Mouse (Mus musculus) heart, embryonic 16.5 days (tissue): Measurements from ENCODE around the gene Lrrc8d. TPM values are rescaled to one million over a fixed set of nuclear protein-coding genes. Genes with fewer than 3 reads are reported as not detected.
A peak's percentile ranks its signal among the peaks of the same experiment; 100 is the strongest.

Experiments used
- ATAC-seq: fragments of 200-750 bp; cut with Nextera tagmentation; replicated peaks from 2 replicates; pipeline ENCODE4 v1.8.0; 2017; ENCODE audit warnings: moderate number of reproducible peaks; ENCODE audit not compliant: insufficient read depth, low FRiP score; ENCODE audit errors: extremely low read depth
- H3K27ac ChIP-seq: fragments of 300-500 bp; sonication (generic); 2 replicates; pipeline ENCODE4 v1.5.1; 2014; ENCODE audit warnings: mild to moderate bottlenecking, low read length, control low read depth, moderate library complexity
- H3K27me3 ChIP-seq: fragments of 300-500 bp; sonication (generic); 2 replicates; pipeline ENCODE4 v1.6.1; 2014; ENCODE audit warnings: low read length, mixed read lengths; ENCODE audit not compliant: control insufficient read depth, insufficient read depth
- H3K36me3 ChIP-seq: fragments of 300-500 bp; sonication (generic); 2 replicates; pipeline ENCODE4 v1.6.1; 2014; ENCODE audit not compliant: control insufficient read depth, insufficient read depth
- H3K4me1 ChIP-seq: fragments of 300-500 bp; sonication (generic); 2 replicates; pipeline ENCODE4 v1.6.1; 2014; ENCODE audit warnings: low read length, mixed read lengths; ENCODE audit not compliant: control insufficient read depth, insufficient read depth
- H3K4me2 ChIP-seq: fragments of 300-500 bp; sonication (generic); 2 replicates; pipeline ENCODE4 v1.6.1; 2014; ENCODE audit warnings: low read depth, mild to moderate bottlenecking, control low read depth, low read length
- H3K4me3 ChIP-seq: fragments of 300-500 bp; sonication (generic); 2 replicates; pipeline ENCODE4 v1.5.1; 2014; ENCODE audit warnings: mild to moderate bottlenecking, control low read depth, low read length
- H3K9ac ChIP-seq: fragments of 300-500 bp; sonication (generic); 2 replicates; pipeline ENCODE4 v1.6.1; 2014; ENCODE audit warnings: low read length, control low read depth
- H3K9me3 ChIP-seq: fragments of 300-500 bp; sonication (generic); replicated peaks from 2 replicates; pipeline ENCODE4 v1.6.1; 2016; ENCODE audit warnings: low read length; ENCODE audit not compliant: control insufficient read depth
- WGBS: fragments of 180-500 bp; shearing (Covaris S2); extraction: QIAGEN DNeasy Blood & Tissue Kit; methylation state at CpG from one replicate; pipeline ENCODE4 v1.1.7; 2014; 5-methylcytosine and 5-hydroxymethylcytosine counted together
- polyA plus RNA-seq: library from polyadenylated mRNA; unstranded; fragments of >200 nt; fragmentation: Nextera tagmentation; extraction: Ambion mirVana; gene quantifications from 2 replicates; pipeline ENCODE4 v1.2.1, GENCODE M21; 2015

The Lrrc8d gene
- polyA plus RNA-seq, 1 experiment from 2014 or later: 8.3 TPM

DNA sequence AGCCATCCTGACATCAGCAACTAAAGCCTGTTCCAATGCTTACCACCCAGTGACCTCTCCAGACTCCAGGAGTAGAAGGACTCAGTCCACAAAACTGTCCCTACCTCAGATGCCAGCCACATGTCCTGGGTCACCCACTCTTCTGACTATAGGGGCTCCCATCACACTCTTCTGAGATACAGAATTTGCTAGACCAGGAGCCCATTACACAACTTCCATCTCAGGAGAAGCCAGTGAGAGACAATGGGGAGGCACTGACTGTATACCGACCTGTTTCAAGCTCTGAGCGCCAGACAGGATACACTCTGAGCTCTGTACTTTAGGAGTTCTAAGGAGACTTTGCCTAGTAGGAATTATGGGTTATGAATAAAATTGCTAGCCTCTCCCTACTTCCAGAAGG lies 30.7 kb upstream of the Lrrc8d start:
- H3K36me3 ChIP-seq: no peaks in the 10 kb centered on the region
- no peaks in the 10 kb centered on the region for H3K4me1 ChIP-seq
- 94% methylated on average over 2 of the region's 2 CpGs for WGBS
- H3K4me3 ChIP-seq: no peak overlapping the region
- H3K27me3 ChIP-seq: no peaks in the 10 kb centered on the region
- H3K9ac ChIP-seq: no peak overlapping the region
- no peaks in the 10 kb centered on the region for H3K9me3 ChIP-seq
- H3K27ac ChIP-seq: no peak overlapping the region
- no peak overlapping the region for H3K4me2 ChIP-seq
- ATAC-seq: no peak

DNA sequence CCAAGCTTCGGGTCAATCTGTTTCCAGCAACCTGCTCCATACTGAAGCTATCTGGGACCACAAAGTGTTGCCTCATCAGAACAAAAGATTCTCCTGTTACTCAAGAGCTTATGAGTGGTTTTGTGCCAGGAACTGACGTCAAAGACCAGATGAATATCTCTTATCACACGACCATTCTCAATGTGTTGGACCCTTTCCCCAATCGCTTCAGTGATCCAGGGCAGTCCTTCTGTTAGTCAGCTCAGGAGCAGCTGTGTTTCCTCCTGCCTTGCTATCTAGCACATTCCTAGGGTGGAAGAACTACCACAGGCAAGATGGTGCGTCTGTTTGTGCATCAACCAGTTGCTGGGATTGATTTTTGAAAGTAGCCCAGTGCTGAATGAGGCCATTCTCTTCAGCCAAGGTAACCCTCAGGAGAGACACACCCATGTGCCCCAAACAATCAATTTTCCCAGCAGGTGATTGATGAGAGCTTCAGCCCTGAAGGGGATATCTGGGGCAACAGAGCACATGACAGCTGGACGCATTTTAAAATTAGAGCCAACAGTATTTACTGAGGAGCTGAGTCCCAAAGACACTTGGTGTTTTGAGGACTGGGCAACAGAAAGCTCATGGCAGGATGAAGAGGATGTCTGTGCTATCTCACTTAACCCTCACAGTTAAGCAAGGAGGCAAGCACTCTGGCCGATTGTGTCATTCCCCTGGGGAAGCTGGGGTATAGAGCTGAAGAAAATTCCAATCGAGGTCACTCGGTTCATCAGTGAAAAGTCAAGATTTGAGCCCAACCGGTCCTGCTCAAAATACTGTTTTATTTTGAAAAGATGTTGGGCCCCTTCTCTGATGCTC lies 30.0 kb upstream of the Lrrc8d start:
- Histone ChIP-seq H3K4me1 (no peaks in the 10 kb centered on the region), H3K27ac (no peak overlapping the region), H3K9me3 (no peaks in the 10 kb centered on the region), H3K36me3 (no peaks in the 10 kb centered on the region), H3K27me3 (no peaks in the 10 kb centered on the region), H3K4me2 (no peak overlapping the region), H3K4me3 (no peak overlapping the region), H3K9ac (no peak overlapping the region)
- 50% methylated on average over 10 of the region's 10 CpGs for WGBS
- ATAC-seq: no peak

DNA sequence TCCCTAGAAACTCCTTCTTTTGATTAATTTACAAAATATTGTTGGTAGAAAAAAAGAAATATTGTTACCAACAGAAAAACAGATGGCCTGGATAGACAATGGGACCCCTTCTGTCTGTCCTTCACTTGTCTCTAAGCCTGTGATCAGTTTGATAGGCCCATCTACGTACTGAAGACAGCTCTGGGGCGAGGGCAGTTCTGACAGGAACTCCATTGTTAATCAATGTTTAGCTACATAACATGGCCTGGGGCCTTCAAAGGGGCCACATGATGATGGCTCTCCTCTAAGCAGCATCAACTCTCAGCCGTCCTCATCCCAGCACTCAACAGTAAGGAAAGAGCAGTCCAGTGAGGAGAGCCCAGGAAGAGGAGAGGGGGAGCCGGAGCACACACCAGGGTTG lies 27.4 kb upstream of the Lrrc8d start:
- Histone ChIP-seq H3K4me3 (no peak overlapping the region), H3K4me2 (no peak overlapping the region), H3K4me1 (peaks cover 1% of the 10 kb centered on the region), H3K9me3 (no peaks in the 10 kb centered on the region), H3K9ac (no peak overlapping the region), H3K27ac (no peak overlapping the region), H3K36me3 (no peaks in the 10 kb centered on the region), H3K27me3 (no peaks in the 10 kb centered on the region)
- 68% methylated on average over 4 of the region's 4 CpGs for WGBS
- ATAC-seq: no peak

DNA sequence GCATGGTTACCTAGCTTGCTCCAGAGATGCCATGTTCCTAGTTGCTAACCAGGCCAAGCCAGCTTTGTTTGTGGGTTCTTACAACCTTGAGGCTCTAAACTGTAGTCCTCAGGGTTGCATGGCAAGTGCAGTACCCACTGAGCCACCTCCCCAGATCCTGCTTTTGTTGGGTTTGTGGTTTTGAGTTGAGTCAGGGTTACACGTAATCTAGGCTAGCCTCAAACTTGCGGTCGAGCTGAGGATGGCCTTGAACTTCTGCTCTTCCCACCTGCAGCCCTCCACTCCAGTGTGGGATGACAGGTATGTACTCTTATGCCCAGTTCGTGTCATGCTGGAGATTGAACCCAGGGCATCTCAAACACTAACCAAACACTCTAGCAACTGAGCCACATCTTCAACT lies 24.3 kb upstream of the Lrrc8d start:
- no peak for ATAC-seq
- no peaks in the 10 kb centered on the region for H3K9me3 ChIP-seq
- H3K4me1 ChIP-seq: peaks cover 9% of the 10 kb centered on the region
- H3K27ac ChIP-seq: no peak overlapping the region
- no peaks in the 10 kb centered on the region for H3K27me3 ChIP-seq
- 90% methylated on average over 4 of the region's 4 CpGs for WGBS
- no peak overlapping the region for H3K4me2 ChIP-seq
- H3K36me3 ChIP-seq: no peaks in the 10 kb centered on the region
- no peak overlapping the region for H3K9ac ChIP-seq
- no peak overlapping the region for H3K4me3 ChIP-seq

DNA sequence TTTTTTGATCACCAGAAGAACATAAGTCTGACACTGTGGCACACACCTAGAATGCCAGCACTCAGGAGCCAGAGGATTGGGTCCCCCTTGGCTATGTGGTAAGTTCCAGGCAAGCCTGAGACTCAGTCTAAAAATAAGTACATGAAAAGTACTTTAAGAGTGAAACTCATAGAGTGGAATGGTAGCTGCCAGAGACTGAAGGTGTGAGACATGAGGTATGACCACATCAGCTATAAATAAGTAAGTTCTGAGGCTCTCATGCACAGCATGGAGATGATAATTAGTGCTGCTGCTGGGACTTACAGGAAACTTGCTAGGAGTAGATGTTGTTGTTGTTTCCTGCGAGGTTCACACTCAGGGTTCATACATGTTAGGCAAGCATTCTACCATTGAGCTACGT lies 22.7 kb upstream of the Lrrc8d start:
- no peaks in the 10 kb centered on the region for H3K36me3 ChIP-seq
- no peaks in the 10 kb centered on the region for H3K27me3 ChIP-seq
- no peak overlapping the region for H3K4me2 ChIP-seq
- peaks cover 9% of the 10 kb centered on the region for H3K4me1 ChIP-seq
- peak overlapping the region; percentile 77 for H3K27ac ChIP-seq
- WGBS: 53% methylated on average over 2 of the region's 2 CpGs
- peak; percentile 81 for ATAC-seq
- no peak overlapping the region for H3K9ac ChIP-seq
- H3K9me3 ChIP-seq: no peaks in the 10 kb centered on the region
- H3K4me3 ChIP-seq: no peak overlapping the region

DNA sequence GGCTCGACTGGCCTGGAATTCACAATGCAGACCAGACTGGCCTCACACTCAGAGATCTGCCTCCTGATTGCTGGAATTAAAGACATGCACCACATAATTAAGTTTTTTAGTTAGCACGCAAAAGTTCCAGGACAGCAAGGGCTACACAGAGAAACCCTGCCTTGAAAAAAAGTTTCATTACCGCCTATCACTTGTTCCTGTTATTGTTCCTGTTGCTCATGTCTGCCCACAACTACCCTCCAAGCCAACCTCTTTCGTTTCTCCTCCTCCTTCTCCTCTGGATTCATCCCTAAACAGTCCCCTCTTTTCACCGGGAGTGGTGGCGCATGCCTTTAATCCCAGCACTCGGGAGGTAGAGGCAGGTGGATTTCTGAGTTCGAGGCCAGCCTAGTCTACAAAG lies 21.5 kb upstream of the Lrrc8d start:
- 82% methylated on average over 8 of the region's 8 CpGs for WGBS
- no peak overlapping the region for H3K9ac ChIP-seq
- peaks cover 9% of the 10 kb centered on the region for H3K4me1 ChIP-seq
- H3K4me3 ChIP-seq: no peak overlapping the region
- no peaks in the 10 kb centered on the region for H3K36me3 ChIP-seq
- no peak for ATAC-seq
- no peaks in the 10 kb centered on the region for H3K9me3 ChIP-seq
- no peak overlapping the region for H3K27ac ChIP-seq
- H3K27me3 ChIP-seq: no peaks in the 10 kb centered on the region
- no peak overlapping the region for H3K4me2 ChIP-seq

DNA sequence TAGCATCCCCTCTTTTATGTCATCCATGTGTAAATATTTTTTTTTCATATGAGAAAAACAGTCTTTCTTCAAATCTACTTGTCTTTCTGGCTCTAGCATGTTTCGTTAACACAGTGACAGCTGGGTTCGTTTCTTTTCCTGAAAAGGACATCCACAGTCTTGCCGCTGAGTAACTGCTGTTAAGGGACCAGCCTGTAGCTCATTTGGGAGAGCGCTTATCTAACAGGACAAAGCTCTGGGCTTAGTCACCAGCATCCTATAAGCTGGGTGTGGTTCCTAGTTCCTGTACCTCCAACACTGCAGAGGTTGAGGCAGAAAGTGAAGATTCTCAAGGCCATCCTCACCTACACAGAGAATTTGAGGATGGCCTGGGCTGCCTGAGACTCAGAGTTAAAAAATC lies 20.5 kb upstream of the Lrrc8d start:
- Histone ChIP-seq H3K9me3 (no peaks in the 10 kb centered on the region), H3K27ac (no peak overlapping the region), H3K36me3 (no peaks in the 10 kb centered on the region), H3K4me2 (no peak overlapping the region), H3K9ac (no peak overlapping the region), H3K27me3 (no peaks in the 10 kb centered on the region), H3K4me3 (no peak overlapping the region), H3K4me1 (peaks cover 9% of the 10 kb centered on the region)
- 50% methylated on average over 4 of the region's 4 CpGs for WGBS
- no peak for ATAC-seq

DNA sequence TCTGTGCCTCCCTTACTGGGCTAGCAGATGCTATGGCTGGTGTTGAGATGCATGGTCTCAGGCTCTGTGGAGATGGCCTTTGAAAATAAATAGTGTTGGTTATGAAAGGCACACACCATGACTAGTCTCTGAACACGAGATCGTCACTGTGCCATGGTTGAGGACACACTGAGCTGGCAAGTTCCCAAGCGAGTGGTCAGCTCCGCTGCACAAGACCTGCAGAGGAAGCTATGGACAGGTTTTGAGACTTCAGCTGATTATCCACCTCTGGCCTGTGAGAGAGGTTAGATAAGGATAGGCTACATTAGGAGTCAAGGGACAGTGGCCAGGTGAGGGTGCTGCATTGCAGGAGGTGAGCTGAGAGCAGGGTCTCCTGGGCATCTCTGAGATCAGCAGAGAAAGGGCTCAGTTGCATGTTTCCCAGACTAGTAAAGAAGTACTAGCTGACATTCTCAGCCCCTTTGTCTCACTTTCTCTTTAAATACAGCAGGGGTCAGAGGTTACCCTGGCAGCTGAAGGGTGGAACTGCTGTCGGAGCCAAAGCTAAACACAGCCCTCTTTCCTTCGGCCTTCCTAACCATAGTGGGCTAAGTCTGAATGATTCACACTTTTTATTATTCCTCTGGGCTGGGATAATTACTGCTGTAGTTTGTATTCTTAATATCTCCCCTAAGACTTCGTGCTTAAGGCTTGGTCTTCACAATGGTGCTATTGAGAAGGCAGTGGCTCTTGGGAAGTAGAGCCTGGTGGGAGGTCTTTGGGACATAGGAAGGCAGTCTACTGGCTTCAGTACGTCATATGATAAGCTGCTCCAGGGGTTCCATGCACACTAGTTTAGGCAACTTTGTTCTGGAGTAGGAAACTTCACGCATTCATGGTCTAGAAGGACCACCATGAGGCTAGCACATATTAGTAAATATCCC lies 19.6 kb upstream of the Lrrc8d start:
- Histone ChIP-seq H3K4me1 (peaks cover 11% of the 10 kb centered on the region), H3K27me3 (no peaks in the 10 kb centered on the region), H3K4me3 (no peak overlapping the region), H3K27ac (no peak overlapping the region), H3K36me3 (no peaks in the 10 kb centered on the region), H3K4me2 (no peak overlapping the region), H3K9me3 (no peaks in the 10 kb centered on the region), H3K9ac (no peak overlapping the region)
- 67% methylated on average over 9 of the region's 9 CpGs for WGBS
- ATAC-seq: no peak

DNA sequence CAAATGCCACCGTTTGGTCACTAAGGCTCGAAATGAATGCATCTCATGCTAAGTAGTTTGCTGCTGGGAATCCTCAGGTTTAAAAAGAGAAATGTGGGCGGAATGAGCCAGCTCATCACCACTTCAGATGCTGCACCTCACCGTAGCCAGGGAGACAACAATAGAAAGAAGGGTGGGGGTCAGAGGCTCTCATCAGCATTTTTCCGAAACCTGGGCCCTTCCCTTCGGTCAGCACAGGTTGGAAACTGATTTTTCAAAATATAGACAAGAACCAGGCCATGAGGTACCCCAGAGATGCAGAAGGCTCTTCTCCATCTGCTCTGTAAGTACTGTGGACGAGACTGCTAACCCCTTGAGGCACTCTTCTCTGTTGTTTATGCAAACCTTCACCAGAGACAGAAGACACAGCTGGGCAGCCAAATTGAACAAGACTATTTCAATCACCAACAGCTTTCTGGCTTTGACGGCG lies 17.6 kb upstream of the Lrrc8d start:
- WGBS: 76% methylated on average over 9 of the region's 9 CpGs
- Histone ChIP-seq H3K4me1 (peaks cover 12% of the 10 kb centered on the region), H3K27ac (no peak overlapping the region), H3K27me3 (no peaks in the 10 kb centered on the region), H3K36me3 (no peaks in the 10 kb centered on the region), H3K9me3 (no peaks in the 10 kb centered on the region), H3K9ac (no peak overlapping the region), H3K4me3 (no peak overlapping the region), H3K4me2 (no peak overlapping the region)
- ATAC-seq: no peak
